Mouse (Mus musculus): Measurements from ENCODE around the gene Frmd8. TPM values are rescaled to one million over a fixed set of nuclear protein-coding genes. Genes with fewer than 3 reads are reported as not detected.

Gene Frmd8
- polyA plus RNA-seq, 1 experiment = 23.1 TPM

DNA sequence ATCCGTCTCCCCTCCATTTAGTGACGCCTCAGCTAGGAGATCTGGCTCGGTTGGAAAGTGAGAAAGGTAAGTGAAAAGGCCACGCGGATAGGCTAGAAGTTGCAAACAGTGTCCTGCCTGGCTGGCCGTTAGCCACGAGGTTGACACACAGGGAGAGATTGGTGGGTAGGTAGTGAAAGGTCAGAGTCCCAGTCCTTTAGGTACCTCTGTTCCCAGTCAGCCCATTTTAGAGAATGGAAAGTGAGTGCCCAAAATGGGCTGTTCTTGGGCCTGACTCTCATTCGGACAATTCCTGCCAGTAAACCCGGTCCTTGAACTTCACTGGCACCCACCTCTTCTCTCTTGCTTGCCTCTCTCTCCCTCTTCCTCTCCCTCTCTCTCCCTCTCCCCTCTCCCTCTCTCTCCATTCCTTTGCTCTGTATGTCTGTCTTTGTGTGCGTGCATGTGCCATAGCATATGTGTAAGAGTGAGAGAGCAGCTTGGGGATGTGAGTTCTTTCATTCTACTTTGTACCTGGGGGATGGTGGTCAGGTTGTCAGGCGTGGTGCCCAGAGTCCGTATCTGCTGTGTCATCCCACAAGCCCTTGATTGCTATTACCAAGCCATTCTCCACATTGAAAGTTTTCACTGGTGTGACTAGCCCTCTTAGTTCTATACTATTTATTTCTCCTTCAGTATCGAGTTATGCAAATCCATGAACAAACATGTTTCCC, 38.1 kb upstream of the Frmd8 start, which contains the start of gene Dpf2:
Gene Dpf2 (minus strand): TSS at position 4 of the 713 bp plus-strand sequence.
- no peak for DNase-seq
- H3K4me1 ChIP-seq (ENCODE audit: control insufficient read depth, insufficient read depth, low read length) = peaks cover 22% of the 10 kb centered on the region
- WGBS = 9% methylated on average over 13 of the region's 13 CpGs
- peak within 1 kb of the TSS; percentile 85 for H3K27ac ChIP-seq (ENCODE audit: insufficient read depth, low read depth, low read length)
- H3K36me3 ChIP-seq (ENCODE audit: control insufficient read depth, insufficient read depth, low read length) = peaks cover 1% of the 10 kb centered on the region
- TF ChIP-seq POLR2A (IDR thresholded peaks at IDR 0.05; ENCODE audit: low read depth, low read length) (no peak), CTCF (conservative IDR thresholded peaks at IDR 0.05; ENCODE audit: insufficient read depth, insufficient read length, low read depth, low read length) (no peak)
- peak within 1 kb of the TSS; percentile 82 for H3K4me3 ChIP-seq (ENCODE audit: insufficient read depth, low read depth, low read length)
- no peaks in the 10 kb centered on the region for H3K27me3 ChIP-seq (replicated peaks; ENCODE audit: control insufficient read depth, insufficient read depth, low read length)

GRCm38 (mm10) chr19:5912103-5913006, 37.3 kb upstream of the Frmd8 start:
- Histone ChIP-seq H3K36me3 (ENCODE audit: control insufficient read depth, insufficient read depth, low read length) (no peaks in the 10 kb centered on the region; the same call in 1 of the 2 replicates), H3K4me1 (ENCODE audit: control insufficient read depth, insufficient read depth, low read length) (peaks cover 22% of the 10 kb centered on the region), H3K27ac (ENCODE audit: insufficient read depth, low read depth, low read length) (peak overlapping the region; percentile 85), H3K27me3 (replicated peaks; ENCODE audit: control insufficient read depth, insufficient read depth, low read length) (no peaks in the 10 kb centered on the region), H3K4me3 (ENCODE audit: insufficient read depth, low read depth, low read length) (peak overlapping the region; percentile 82)
- peak; percentile 100 for DNase-seq
- WGBS = under 1% methylated on average over 59 of the region's 59 CpGs
- TF ChIP-seq CTCF (conservative IDR thresholded peaks at IDR 0.05; ENCODE audit: insufficient read depth, insufficient read length, low read depth, low read length) = no peak
- peak; percentile 89 for TF ChIP-seq POLR2A (IDR thresholded peaks at IDR 0.05; ENCODE audit: low read depth, low read length)

GRCm38 (mm10) chr19:5911430-5912102, 36.5 kb upstream of the Frmd8 start:
- TF ChIP-seq CTCF (conservative IDR thresholded peaks at IDR 0.05; ENCODE audit: insufficient read depth, insufficient read length, low read depth, low read length) = no peak
- TF ChIP-seq POLR2A (IDR thresholded peaks at IDR 0.05; ENCODE audit: low read depth, low read length) = no peak
- Histone ChIP-seq H3K36me3 (ENCODE audit: control insufficient read depth, insufficient read depth, low read length) (0 out of 2 replicates have a peak, but pooled peaks cover under 1% of the 10 kb centered on the region), H3K4me1 (ENCODE audit: control insufficient read depth, insufficient read depth, low read length) (peaks cover 22% of the 10 kb centered on the region), H3K27me3 (replicated peaks; ENCODE audit: control insufficient read depth, insufficient read depth, low read length) (no peaks in the 10 kb centered on the region), H3K4me3 (ENCODE audit: insufficient read depth, low read depth, low read length) (peak overlapping the region; percentile 82), H3K27ac (ENCODE audit: insufficient read depth, low read depth, low read length) (peak overlapping the region; percentile 74)
- 3% methylated on average over 14 of the region's 14 CpGs for WGBS
- DNase-seq = no peak

GRCm38 (mm10) chr19:5910221-5910620, 35.1 kb upstream of the Frmd8 start:
- Histone ChIP-seq H3K36me3 (ENCODE audit: control insufficient read depth, insufficient read depth, low read length) (0 out of 2 replicates have a peak, but pooled peaks cover 3% of the 10 kb centered on the region), H3K4me1 (ENCODE audit: control insufficient read depth, insufficient read depth, low read length) (peaks cover 22% of the 10 kb centered on the region), H3K4me3 (ENCODE audit: insufficient read depth, low read depth, low read length) (no peak overlapping the region; the same call in 1 of the 2 replicates), H3K27ac (ENCODE audit: insufficient read depth, low read depth, low read length) (peak overlapping the region; percentile 24), H3K27me3 (replicated peaks; ENCODE audit: control insufficient read depth, insufficient read depth, low read length) (no peaks in the 10 kb centered on the region)
- TF ChIP-seq POLR2A (IDR thresholded peaks at IDR 0.05; ENCODE audit: low read depth, low read length) (no peak), CTCF (conservative IDR thresholded peaks at IDR 0.05; ENCODE audit: insufficient read depth, insufficient read length, low read depth, low read length) (peak; percentile 28; the same call in 1 of the 2 replicates)
- WGBS = 23% methylated on average over 6 of the region's 6 CpGs
- no peak for DNase-seq

GRCm38 (mm10) chr19:5907275-5907674, 32.2 kb upstream of the Frmd8 start:
- Histone ChIP-seq H3K27me3 (replicated peaks; ENCODE audit: control insufficient read depth, insufficient read depth, low read length) (no peaks in the 10 kb centered on the region), H3K36me3 (ENCODE audit: control insufficient read depth, insufficient read depth, low read length) (peaks cover 13% of the 10 kb centered on the region), H3K4me3 (ENCODE audit: insufficient read depth, low read depth, low read length) (no peak overlapping the region), H3K27ac (ENCODE audit: insufficient read depth, low read depth, low read length) (no peak overlapping the region), H3K4me1 (ENCODE audit: control insufficient read depth, insufficient read depth, low read length) (peaks cover 13% of the 10 kb centered on the region)
- TF ChIP-seq POLR2A (IDR thresholded peaks at IDR 0.05; ENCODE audit: low read depth, low read length) = no peak
- TF ChIP-seq CTCF (conservative IDR thresholded peaks at IDR 0.05; ENCODE audit: insufficient read depth, insufficient read length, low read depth, low read length) = no peak
- DNase-seq = no peak
- 75% methylated on average over 3 of the region's 3 CpGs for WGBS

GRCm38 (mm10) chr19:5894002-5894678, 19.1 kb upstream of the Frmd8 start, which contains the start of gene Tigd3:
Gene Tigd3 (minus strand): TSS chr19:5894149.
- peaks cover 2% of the 10 kb centered on the region; the same call in 1 of the 2 replicates for H3K4me1 ChIP-seq (ENCODE audit: control insufficient read depth, insufficient read depth, low read length)
- no peak within 1 kb of the TSS for H3K27ac ChIP-seq (ENCODE audit: insufficient read depth, low read depth, low read length)
- no peaks in the 10 kb centered on the region; the same call in 1 of the 2 replicates for H3K36me3 ChIP-seq (ENCODE audit: control insufficient read depth, insufficient read depth, low read length)
- 2% methylated on average over 36 of the region's 36 CpGs for WGBS
- no peaks in the 10 kb centered on the region for H3K27me3 ChIP-seq (replicated peaks; ENCODE audit: control insufficient read depth, insufficient read depth, low read length)
- TF ChIP-seq CTCF (conservative IDR thresholded peaks at IDR 0.05; ENCODE audit: insufficient read depth, insufficient read length, low read depth, low read length) (no peak), POLR2A (IDR thresholded peaks at IDR 0.05; ENCODE audit: low read depth, low read length) (no peak)
- H3K4me3 ChIP-seq (ENCODE audit: insufficient read depth, low read depth, low read length) = peak within 1 kb of the TSS; percentile 57
- peak; percentile 97 for DNase-seq

Data from kidney, adult 2 months (tissue).